Mouse (Mus musculus) cortical plate, adult 2 months (tissue): ENCODE measurements at regions not wholly inside any gene's neighbourhood (a gene's known extent, or its start where the extent isn't known, plus 50 kb on each side); places are given as distances from the start of the nearest gene placed in this dataset.

ENCODE experiments used
- CTCF ChIP-seq: fragments of 200-500 bp; IDR thresholded peaks from 2 replicates; pipeline ENCODE4 v1.5.1; 2011; ENCODE audit warnings: mild to moderate bottlenecking, control low read depth, low read length; ENCODE audit not compliant: insufficient read depth; ENCODE audit errors: extremely low read depth
- POLR2A ChIP-seq: fragments of 200-500 bp; IDR thresholded peaks from 2 replicates; pipeline ENCODE4 v1.6.1; 2011; ENCODE audit warnings: mild to moderate bottlenecking, low read length, control low read depth; ENCODE audit not compliant: insufficient read depth; ENCODE audit errors: extremely low read depth

DNA sequence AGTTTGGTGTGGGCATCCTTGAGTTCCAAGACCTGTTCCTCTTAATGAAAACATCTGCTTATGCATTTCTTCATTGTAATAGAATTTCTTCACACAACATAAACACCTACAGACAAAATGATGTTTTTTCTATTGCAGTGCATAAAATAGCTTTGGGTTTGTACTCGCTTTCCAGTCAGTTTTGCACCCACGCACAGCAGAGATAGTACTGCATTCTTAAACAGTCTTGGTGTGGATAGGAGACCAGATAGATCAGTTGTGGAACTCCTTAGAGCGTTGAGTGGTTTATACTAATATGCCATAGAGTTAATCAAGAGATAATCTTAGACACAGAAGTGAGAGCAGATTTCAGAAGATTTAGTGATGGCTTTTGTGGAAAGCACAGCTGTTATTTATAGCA is 273.7 kb upstream of the Gm5148 start:
- no peak for TF ChIP-seq CTCF
- TF ChIP-seq POLR2A: no peak
